Mouse (Mus musculus): ENCODE data around the gene 1700021F05Rik.

Gene 1700021F05Rik

GRCm38 (mm10) chr10:43482021-43482420 lies 58.8 kb downstream of the 1700021F05Rik start:
- DNase-seq (ENCODE audit: low spot score), result no peak

- DNase-seq (ENCODE audit: low spot score), result no peak
Measured at GRCm38 (mm10) chr10:43481179-43481578, 59.6 kb downstream of the 1700021F05Rik start.

- DNase-seq (ENCODE audit: low spot score), result peak; percentile 36
Measured at GRCm38 (mm10) chr10:43480227-43480849, 60.5 kb downstream of the 1700021F05Rik start.

- DNase-seq (ENCODE audit: low spot score), result peak; percentile 87
Measured at GRCm38 (mm10) chr10:43479436-43480157, 61.2 kb downstream of the 1700021F05Rik start.

- peak; percentile 71 for DNase-seq (ENCODE audit: low spot score)
Measured at GRCm38 (mm10) chr10:43478751-43479435, 61.9 kb downstream of the 1700021F05Rik start, which contains the start of gene Bend3. Gene Bend3 (plus strand): TSS chr10:43478831.

- DNase-seq (ENCODE audit: low spot score), result peak; percentile 89
Measured at GRCm38 (mm10) chr10:43477865-43478681, 62.7 kb downstream of the 1700021F05Rik start.

GRCm38 (mm10) chr10:43477459-43477858 lies 63.3 kb downstream of the 1700021F05Rik start:
- DNase-seq (ENCODE audit: low spot score), result peak; percentile 79

- peak; percentile 32 for DNase-seq (ENCODE audit: low spot score)
Measured at GRCm38 (mm10) chr10:43475376-43475775, 65.4 kb downstream of the 1700021F05Rik start.
